7 mouse cellular contexts compared by ENCODE assay signal in genomic region chr3:95013699-95014427, GRCm38 (mm10). TPM values are rescaled to one million over a fixed set of nuclear protein-coding genes. Genes with fewer than 3 reads are reported as not detected.
A peak's percentile ranks its signal among the peaks of the same experiment; 100 is the strongest.
DNase-seq lines count a peak whose midpoint lies in the region; ATAC-seq and TF ChIP-seq lines count a peak whose summit lies in the region.

No protein-coding gene starts in this region.

- H3K4me1 ChIP-seq in testis, adult 2 months (ENCODE audit: control insufficient read depth, insufficient read depth, low read length), result peaks cover 7% of the 10 kb centered on the region
- no peaks in the 10 kb centered on the region for H3K4me1 ChIP-seq in hindbrain, embryonic 11.5 days (replicated peaks; ENCODE audit: control insufficient read depth, insufficient read depth, low read length)
- H3K4me1 ChIP-seq in liver, embryonic 15.5 days (replicated peaks), result peaks cover 45% of the 10 kb centered on the region

- H3K36me3 ChIP-seq in testis, adult 2 months (ENCODE audit: control insufficient read depth, insufficient read depth, low read length), result no peaks in the 10 kb centered on the region; the same call in none of the 2 replicates
- H3K36me3 ChIP-seq in hindbrain, embryonic 11.5 days (ENCODE audit: control insufficient read depth, insufficient read depth, low read length), result 0 out of 2 replicates have a peak, but pooled peaks cover 15% of the 10 kb centered on the region
- H3K36me3 ChIP-seq in liver, embryonic 15.5 days (replicated peaks), result peaks cover 42% of the 10 kb centered on the region

- no peak for TF ChIP-seq POLR2A in testis, adult 2 months (IDR thresholded peaks at IDR 0.05; ENCODE audit: control insufficient read depth, low read depth, low read length)

- no peak for ATAC-seq in hindbrain, embryonic 11.5 days (ENCODE audit: low FRiP score)
- ATAC-seq in liver, embryonic 15.5 days (ENCODE audit: insufficient read depth), result no peak
- no peak for ATAC-seq in inflammation-experienced regulatory T-cells, adult 6 months

- no peaks in the 10 kb centered on the region for H3K27me3 ChIP-seq in testis, adult 2 months (ENCODE audit: control insufficient read depth, insufficient read depth, low read length)
- no peaks in the 10 kb centered on the region for H3K27me3 ChIP-seq in hindbrain, embryonic 11.5 days (ENCODE audit: control insufficient read depth, insufficient read depth, low read length)
- no peaks in the 10 kb centered on the region for H3K27me3 ChIP-seq in liver, embryonic 15.5 days

- no peak for TF ChIP-seq CTCF in testis, adult 2 months (IDR thresholded peaks at IDR 0.05; ENCODE audit: control insufficient read depth, insufficient read depth, insufficient replicate concordance, low read depth, low read length)

- peak overlapping the region; percentile 82 for H3K9ac ChIP-seq in hindbrain, embryonic 11.5 days (ENCODE audit: low read depth, low read length)
- H3K9ac ChIP-seq in liver, embryonic 15.5 days, result peak overlapping the region; percentile 86

- no peak for DNase-seq in testis, postnatal 14 days (ENCODE audit: low spot score)
- DNase-seq in cerebellum, postnatal 10 days, result peak; percentile 82 to 85
- DNase-seq in hindbrain, embryonic 11.5 days (ENCODE audit: low spot score), result peak; percentile 40
- no peak for DNase-seq in layer of hippocampus, postnatal 14 days (ENCODE audit: low spot score in 2 of 2)

- H3K4me3 ChIP-seq in testis, adult 2 months (ENCODE audit: control insufficient read depth, low read depth, low read length), result peak overlapping the region; percentile 91
- peak overlapping the region; percentile 82 for H3K4me3 ChIP-seq in hindbrain, embryonic 11.5 days (ENCODE audit: low read depth, low read length)
- peak overlapping the region; percentile 88 for H3K4me3 ChIP-seq in liver, embryonic 15.5 days (replicated peaks)

- no peaks in the 10 kb centered on the region for H3K9me3 ChIP-seq in hindbrain, embryonic 11.5 days (ENCODE audit: control insufficient read depth, low read length)
- no peaks in the 10 kb centered on the region for H3K9me3 ChIP-seq in liver, embryonic 15.5 days (replicated peaks)

- WGBS in hindbrain, embryonic 11.5 days, result 14% methylated on average over 13 of the region's 13 CpGs
- 18% methylated on average over 13 of the region's 13 CpGs for WGBS in liver, embryonic 15.5 days (ENCODE audit: insufficient replicate concordance)

- H3K27ac ChIP-seq in testis, adult 2 months (ENCODE audit: control insufficient read depth, insufficient read depth, low read depth, low read length), result no peak overlapping the region
- H3K27ac ChIP-seq in hindbrain, embryonic 11.5 days (ENCODE audit: low read depth, low read length), result peak overlapping the region; percentile 69; the same call in 1 of the 2 replicates
- H3K27ac ChIP-seq in liver, embryonic 15.5 days (replicated peaks), result peak overlapping the region; percentile 97

- H3K4me2 ChIP-seq in hindbrain, embryonic 11.5 days (replicated peaks; ENCODE audit: low read depth, low read length), result peak overlapping the region; percentile 92
- H3K4me2 ChIP-seq in liver, embryonic 15.5 days, result peak overlapping the region; percentile 97

RNA-seq across cellular contexts. Expression of gene Zfp687, which starts 1.4 kb away (rescaled TPM):
- polyA plus RNA-seq in testis, adult 2 months (2012; rRNA removed), result 37.7 and 43.3 TPM in 2 replicates
- 21.2 and 29.6 TPM in 2 replicates for polyA plus RNA-seq in hindbrain, embryonic 11.5 days (2014; fragmentation: Nextera tagmentation; extraction: Ambion mirVana)
- polyA plus RNA-seq in liver, embryonic 15.5 days (2015; fragmentation: Nextera tagmentation; extraction: Ambion mirVana), result 7.2 and 7.4 TPM in 2 replicates
- polyA plus RNA-seq in inflammation-experienced regulatory T-cells, adult 6 months (2017; shearing (Covaris generic)), result 10 to 100 TPM; 12.2 to 16.5 (median 12.4) TPM
- 10 to 100 TPM; 26.6 to 28.6 TPM for total RNA-seq in layer of hippocampus, postnatal 14 days (2021)

RNA-seq across cellular contexts. Expression of gene Psmd4, which starts 28.6 kb away (rescaled TPM):
- 209 and 219 TPM in 2 replicates for polyA plus RNA-seq in testis, adult 2 months (2012; rRNA removed)
- polyA plus RNA-seq in hindbrain, embryonic 11.5 days (2014; fragmentation: Nextera tagmentation; extraction: Ambion mirVana), result 328 and 329 TPM in 2 replicates
- 151 and 159 TPM in 2 replicates for polyA plus RNA-seq in liver, embryonic 15.5 days (2015; fragmentation: Nextera tagmentation; extraction: Ambion mirVana)
- 100 to 1,000 TPM; 175 to 191 (median 181) TPM for polyA plus RNA-seq in inflammation-experienced regulatory T-cells, adult 6 months (2017; shearing (Covaris generic))
- total RNA-seq in layer of hippocampus, postnatal 14 days (2021), result 100 to 1,000 TPM; 155 TPM

RNA-seq across cellular contexts. Expression of gene Pi4kb, which starts 39.3 kb away (rescaled TPM):
- 24.1 and 24.3 TPM in 2 replicates for polyA plus RNA-seq in testis, adult 2 months (2012; rRNA removed)
- 22.1 and 24.4 TPM in 2 replicates for polyA plus RNA-seq in hindbrain, embryonic 11.5 days (2014; fragmentation: Nextera tagmentation; extraction: Ambion mirVana)
- 8.7 and 10.3 TPM in 2 replicates for polyA plus RNA-seq in liver, embryonic 15.5 days (2015; fragmentation: Nextera tagmentation; extraction: Ambion mirVana)
- 10 to 100 TPM in 2 of 3 experiments, 1 to 10 TPM in 1; 9.1 to 12.7 (median 10.6) TPM for polyA plus RNA-seq in inflammation-experienced regulatory T-cells, adult 6 months (2017; shearing (Covaris generic))
- total RNA-seq in layer of hippocampus, postnatal 14 days (2021), result 10 to 100 TPM; 52.3 to 54.4 TPM

RNA-seq across cellular contexts. Expression of gene Rfx5, which starts 60.0 kb away (rescaled TPM):
- 12.1 and 13.6 TPM in 2 replicates for polyA plus RNA-seq in testis, adult 2 months (2012; rRNA removed)
- 6.0 and 8.9 TPM in 2 replicates for polyA plus RNA-seq in hindbrain, embryonic 11.5 days (2014; fragmentation: Nextera tagmentation; extraction: Ambion mirVana)
- polyA plus RNA-seq in liver, embryonic 15.5 days (2015; fragmentation: Nextera tagmentation; extraction: Ambion mirVana), result 1.3 and 1.5 TPM in 2 replicates
- 10 to 100 TPM in 2 of 3 experiments, 1 to 10 TPM in 1; 9.6 to 14.4 (median 13.8) TPM for polyA plus RNA-seq in inflammation-experienced regulatory T-cells, adult 6 months (2017; shearing (Covaris generic))
- total RNA-seq in layer of hippocampus, postnatal 14 days (2021), result 10 to 100 TPM; 19.8 to 23.4 TPM

Comparison
In these comparisons a context has a peak if more than half of its experiments do, and no peak if none do; other contexts are left out.
1. DNase-seq: peak in cerebellum, postnatal 10 days (2 of 2) and hindbrain, embryonic 11.5 days (single experiment); none in testis, postnatal 14 days (single experiment) and layer of hippocampus, postnatal 14 days (0 of 2).
2. Peak in every context shown above with its lines, with median percentiles within 50 percentile points of each other: H3K4me3 ChIP-seq.